Mouse (Mus musculus) effector memory CD4-positive, alpha-beta T cell, adult 5 months (primary cell): ENCODE data around the gene Fcrl5. TPM values are rescaled to one million over a fixed set of nuclear protein-coding genes. Genes with fewer than 3 reads are reported as not detected.

Experiments used
- polyA plus RNA-seq: library from polyadenylated mRNA; unstranded; fragments of 100-300 nt; shearing (Covaris generic); gene quantifications from one replicate; pipeline ENCODE4 v1.2.1, GENCODE M21; 2017

Fcrl5 gene
- not detected for polyA plus RNA-seq

DNA sequence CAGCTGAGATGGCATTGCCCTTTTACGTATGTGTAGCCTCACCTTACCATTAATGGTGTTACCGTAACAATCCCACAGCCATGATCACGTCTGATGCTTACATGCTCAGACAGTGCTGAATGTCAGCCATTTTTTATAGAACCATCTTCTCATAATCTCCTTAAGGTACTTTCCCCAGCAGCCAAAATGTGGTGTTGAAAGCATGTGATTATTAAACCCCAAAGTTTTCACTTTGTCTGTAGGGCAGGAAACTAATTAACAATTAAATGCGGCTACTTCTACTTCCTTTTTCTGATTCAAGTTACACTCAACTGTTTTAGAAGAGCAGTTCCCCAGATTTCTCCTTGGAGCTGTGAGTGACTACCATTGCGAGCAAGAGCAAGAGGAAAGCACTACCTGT, at the start of gene Fcrl5:
Gene Fcrl5 (plus strand): TSS at position 295 of the 400 bp plus-strand sequence.

GRCm38 (mm10) chr3:87525043-87525836, 89.7 kb downstream of the Fcrl5 start, which contains the start of gene Etv3:
TSS of gene Etv3 (plus strand) at chr3:87525407.

Other genes with a start within 250 kb of the Fcrl5 start
- gene Fcrls, start 172.0 kb upstream of the Fcrl5 start, polyA plus RNA-seq: 0.32 TPM
- 0.19 TPM for gene Cd5l, start 77.9 kb upstream of the Fcrl5 start, polyA plus RNA-seq
- gene Fcrl1, start 59.4 kb upstream of the Fcrl5 start, polyA plus RNA-seq: 12.3 TPM
- gene Etv3, start 89.6 kb downstream of the Fcrl5 start, polyA plus RNA-seq: 82.1 TPM
- 8.4 TPM for gene Arhgef11, start 181.8 kb downstream of the Fcrl5 start, polyA plus RNA-seq